Mouse (Mus musculus): ENCODE data around the gene Med28.

Med28 gene

DNA sequence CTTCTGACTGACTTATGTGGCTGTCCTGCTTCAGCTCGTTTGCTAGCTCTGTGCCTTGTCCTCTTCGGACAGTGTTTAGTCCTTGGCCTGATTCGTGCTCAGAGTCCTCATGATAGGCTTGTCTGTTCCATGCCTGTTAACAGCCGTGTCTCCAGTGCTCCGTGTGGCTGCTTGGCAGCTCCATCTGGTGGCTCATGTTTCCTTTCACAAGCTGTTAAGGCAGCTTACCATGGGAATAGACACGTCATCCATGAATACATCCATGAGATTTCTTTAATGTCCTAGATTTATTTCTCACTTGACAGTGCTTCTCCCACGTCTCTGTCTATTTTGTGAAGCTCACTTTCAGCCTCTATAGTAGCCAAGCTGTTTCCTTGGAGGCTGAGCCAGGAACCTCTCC is 10.0 kb upstream of the Med28 start:
- DNase-seq (ENCODE audit: extremely low read depth, insufficient read length, low spot score), result no peak

DNA sequence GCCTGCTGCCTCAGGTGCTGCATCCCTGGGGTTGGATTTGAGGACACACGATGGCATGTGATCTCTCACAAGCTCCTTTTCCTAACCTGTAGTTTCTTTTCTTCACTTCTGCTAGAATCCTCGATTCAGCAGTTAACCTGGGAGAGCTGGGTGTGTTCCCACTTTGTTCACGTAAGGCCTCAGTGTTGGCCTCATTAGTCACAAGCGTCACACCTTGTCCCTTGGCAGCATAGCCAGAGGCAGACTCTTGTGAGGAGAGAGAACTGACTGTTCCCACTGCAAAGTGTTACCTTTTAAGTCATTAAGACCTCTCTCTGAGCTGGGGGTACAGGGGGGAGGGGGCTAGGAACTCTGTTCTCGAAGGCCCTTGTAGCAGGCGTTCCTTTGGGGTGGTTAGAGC is 7.1 kb upstream of the Med28 start:
- no peak for DNase-seq (ENCODE audit: extremely low read depth, insufficient read length, low spot score)

DNA sequence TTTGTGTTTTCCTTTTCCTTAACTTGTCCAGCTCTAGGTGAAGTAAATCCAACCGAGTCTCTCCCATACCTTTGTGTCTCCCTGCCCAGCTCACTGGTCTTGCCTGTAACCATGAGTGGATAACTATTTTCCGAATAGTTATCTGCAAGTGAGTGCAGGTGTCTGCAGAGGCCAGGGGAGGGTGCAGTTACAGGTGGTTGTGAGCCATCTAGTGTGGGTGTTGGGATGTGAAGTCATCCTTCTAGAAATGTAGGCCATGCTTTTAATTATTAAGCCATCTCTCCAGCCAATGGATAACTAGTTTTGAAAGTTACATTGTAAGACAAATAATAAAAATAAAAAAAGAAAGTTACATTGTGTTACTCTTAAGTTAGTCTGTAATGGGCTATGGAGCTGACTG is 6.5 kb upstream of the Med28 start:
- DNase-seq (ENCODE audit: extremely low read depth, insufficient read length, low spot score), result no peak

DNA sequence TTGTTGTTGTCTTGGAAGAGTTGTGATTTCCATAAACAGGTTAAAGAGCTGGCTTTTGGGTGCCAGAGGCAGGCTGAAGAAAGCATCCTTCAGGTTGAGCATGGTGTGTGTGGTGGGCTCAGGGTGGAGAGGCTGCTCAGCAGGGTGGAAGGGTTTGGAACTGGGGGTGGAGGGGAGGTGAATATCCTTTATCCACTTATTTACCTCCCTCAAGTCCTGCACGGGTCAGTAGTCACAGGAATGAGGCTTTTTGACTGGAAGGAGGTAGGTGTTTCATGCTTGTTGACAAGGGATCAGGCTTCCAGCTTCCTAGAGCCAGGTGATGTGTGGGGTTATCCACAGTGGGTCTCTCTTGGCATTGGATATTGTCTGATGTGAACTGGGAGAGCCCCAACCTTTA is 5.4 kb upstream of the Med28 start:
- no peak for DNase-seq (ENCODE audit: extremely low read depth, insufficient read length, low spot score)

DNA sequence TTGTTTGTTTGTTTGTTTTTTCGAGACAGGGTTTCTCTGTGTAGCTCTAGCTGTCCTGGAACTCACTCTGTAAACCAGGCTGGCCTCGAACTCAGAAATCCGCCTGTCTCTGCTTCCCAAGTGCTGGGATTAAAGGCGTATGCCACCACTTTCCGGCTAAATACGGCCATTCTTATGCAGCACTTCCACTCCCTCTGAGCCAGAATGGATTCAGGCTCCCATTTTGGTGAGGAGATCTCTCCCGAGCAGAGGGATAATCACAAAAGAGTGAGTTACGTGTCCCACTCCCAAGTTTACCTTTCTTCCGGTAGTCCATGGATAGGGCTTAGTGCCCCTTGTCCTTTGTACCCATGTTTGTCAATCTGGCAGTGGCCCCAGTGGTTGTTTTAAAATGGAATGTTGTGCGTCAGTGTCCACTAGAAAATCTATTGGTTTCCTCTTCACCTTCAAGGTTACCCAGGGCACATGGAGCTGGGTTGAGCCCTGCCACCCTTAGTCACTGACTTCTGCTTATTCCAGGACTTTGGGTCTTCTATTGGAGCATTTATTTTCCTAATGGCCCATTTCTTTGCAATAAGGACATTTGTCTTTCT is 4.8 kb upstream of the Med28 start:
- DNase-seq (ENCODE audit: extremely low read depth, insufficient read length, low spot score), result no peak

DNA sequence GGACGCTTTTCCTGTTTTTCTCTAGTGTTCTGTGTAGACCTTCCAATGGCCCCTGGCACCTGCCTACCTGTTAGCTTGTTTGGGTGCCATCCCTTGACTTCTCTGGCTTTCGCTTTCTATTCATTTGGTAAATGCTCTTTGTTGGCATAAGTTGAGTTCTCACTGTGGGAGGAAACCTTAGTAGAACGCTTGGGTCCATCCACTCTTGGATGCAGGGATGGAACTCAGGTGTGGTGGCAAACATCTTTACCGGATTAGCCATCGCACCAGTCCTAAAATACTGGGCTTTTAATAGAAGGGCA is 731 bp downstream of the Med28 start:
- no peak for DNase-seq (ENCODE audit: extremely low read depth, insufficient read length, low spot score)

DNA sequence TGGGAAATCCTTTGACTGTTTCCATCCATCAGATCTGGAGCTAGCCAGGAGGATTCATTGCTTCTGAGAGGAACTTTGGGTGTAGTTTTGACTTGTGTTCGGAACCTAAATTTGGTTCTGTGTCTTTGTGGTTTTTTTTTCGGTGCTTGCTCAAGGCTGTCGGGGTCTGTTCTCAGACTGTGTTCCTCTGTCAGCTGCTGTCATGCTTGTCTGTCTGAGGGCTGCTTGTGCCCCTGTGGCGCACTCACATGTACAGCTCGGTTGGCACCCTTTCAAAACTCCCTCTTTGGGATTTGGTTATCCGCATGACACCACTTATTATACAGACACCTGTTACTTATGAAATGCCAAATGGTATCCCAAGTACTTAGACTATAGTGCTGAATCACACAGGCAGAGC is 1.6 kb downstream of the Med28 start:
- DNase-seq (ENCODE audit: extremely low read depth, insufficient read length, low spot score), result no peak

DNA sequence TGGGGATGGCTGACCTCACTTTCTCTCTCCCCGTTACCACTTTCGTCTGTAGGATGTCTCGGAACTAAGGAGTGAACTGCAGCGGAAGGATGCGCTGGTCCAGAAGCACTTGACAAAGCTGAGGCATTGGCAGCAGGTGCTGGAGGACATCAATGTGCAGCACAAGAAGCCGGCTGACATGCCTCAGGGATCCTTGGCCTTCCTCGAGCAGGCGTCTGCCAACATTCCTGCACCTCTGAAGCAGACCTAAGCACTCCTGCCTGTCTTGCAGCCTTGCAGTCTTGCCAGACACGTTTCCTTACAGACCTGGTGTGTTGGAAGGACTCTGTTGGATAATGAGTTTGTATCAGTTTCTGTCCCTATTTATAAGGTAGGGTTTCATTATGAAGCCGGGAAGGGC is 5.1 kb downstream of the Med28 start:
- DNase-seq (ENCODE audit: extremely low read depth, insufficient read length, low spot score), result no peak

DNA sequence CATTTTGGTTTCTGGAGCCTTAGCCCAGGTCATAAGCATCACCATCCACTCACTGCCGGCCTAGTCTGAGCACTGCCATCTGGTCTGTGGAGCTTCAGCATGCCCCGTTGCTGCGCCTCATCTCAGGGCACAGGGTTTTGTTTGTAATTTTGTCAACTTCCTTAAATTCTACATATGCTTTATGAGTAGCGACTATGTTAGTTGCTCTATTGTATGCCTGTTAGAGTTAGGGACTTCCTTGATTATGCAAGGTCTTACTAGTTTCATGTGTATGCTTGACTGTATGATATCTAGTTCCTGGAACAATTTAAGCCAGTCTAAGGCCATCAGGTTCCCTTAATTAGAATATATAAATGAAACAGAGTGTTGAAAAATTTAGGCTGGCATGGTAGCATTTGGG is 6.3 kb downstream of the Med28 start:
- no peak for DNase-seq (ENCODE audit: extremely low read depth, insufficient read length, low spot score)

DNA sequence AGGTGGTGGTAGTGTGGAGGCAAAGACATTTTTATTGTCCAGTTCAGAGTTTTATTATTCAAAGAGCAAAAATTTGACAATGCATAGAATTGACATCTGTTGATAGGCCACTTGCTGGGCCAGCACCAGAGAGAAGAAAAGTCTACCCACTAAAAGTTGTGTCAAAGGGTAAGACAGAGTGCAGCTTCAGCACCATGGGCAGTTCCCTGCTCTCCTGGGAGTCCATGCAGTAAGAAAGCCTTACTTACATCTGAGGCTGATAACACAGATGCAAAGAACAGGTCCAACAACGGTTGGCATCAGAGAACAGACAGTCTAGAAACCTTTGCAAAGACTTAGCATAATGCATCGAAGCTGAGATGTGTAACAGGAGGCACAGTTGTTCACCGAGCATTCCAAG is 9.7 kb downstream of the Med28 start:
- no peak for DNase-seq (ENCODE audit: extremely low read depth, insufficient read length, low spot score)

DNA sequence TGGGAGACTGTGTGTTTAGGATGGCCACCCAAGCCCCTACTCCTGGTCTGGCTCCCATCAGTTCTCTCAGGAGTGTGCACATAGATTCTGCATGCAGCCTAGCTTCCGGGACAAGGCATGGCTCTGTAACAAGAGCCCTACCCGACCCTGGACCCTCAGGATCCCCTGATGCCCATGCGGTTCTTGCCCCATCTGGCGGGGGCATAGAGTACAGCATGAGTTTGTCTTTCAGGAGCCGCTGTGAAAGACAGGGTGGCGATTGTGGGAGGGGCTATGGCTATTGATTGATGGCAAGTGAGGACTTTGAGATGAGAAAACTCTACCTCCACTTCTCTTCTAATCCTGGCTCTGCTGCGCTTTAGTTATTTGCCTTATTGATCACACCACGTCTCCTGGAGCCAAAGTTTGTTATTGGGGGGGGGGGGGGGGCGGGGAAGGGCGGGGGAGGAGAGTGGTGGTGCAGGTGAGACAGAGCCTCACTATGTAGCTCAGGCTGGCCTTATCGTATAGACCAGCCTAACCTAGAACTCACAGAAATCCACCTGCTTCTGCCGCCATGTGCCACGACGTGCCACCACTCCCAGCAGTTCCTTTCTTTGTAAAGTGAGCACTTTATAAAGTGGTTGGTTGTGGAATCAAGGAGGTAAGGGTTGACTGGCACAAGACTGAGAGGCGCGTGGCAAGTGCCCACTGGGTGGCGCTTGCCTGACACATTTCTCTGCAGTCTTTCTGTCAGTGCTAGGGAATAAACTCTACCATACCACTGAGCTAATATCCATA is 14.5 kb downstream of the Med28 start:
- DNase-seq (ENCODE audit: extremely low read depth, insufficient read length, low spot score), result no peak

DNA sequence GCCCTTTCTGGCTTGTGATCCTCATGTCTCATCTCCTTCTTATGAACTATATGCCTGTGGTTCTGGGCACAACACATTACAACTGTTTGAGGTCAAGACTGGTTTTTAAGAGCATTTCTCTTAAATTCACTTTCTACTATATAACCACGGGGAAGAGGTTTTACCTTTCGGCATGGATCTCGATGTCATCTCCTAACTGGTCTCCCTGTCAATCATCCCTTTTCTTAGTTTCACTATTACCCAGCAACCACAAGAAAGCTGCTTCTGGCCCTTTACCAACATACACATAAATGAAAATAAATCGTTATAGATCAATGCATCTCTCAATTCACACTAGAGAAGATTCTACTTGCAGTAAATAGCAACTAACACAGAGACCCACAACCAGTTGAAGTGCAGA is 15.1 kb downstream of the Med28 start:
- DNase-seq (ENCODE audit: extremely low read depth, insufficient read length, low spot score), result no peak

DNA sequence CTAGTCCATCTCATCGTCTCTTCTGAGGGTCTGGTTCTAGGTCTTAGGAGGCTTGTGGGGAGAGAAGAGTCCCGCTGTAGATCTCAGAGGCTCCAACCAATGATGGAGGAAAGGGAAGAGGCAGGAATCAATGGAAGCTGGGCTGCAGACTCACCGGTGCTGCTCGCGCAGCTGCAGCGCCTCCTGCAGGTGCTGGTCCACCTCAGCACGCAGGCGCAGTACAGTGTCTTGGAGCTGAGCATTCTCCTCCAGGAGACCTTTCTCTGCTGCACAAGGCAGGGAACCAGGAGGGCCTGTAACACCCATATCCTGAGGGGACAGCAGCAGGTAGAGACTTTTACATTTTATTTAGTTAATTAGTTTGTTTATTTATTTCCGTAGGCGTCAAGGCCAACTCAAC is 19.5 kb downstream of the Med28 start:
- DNase-seq (ENCODE audit: extremely low read depth, insufficient read length, low spot score), result no peak

DNA sequence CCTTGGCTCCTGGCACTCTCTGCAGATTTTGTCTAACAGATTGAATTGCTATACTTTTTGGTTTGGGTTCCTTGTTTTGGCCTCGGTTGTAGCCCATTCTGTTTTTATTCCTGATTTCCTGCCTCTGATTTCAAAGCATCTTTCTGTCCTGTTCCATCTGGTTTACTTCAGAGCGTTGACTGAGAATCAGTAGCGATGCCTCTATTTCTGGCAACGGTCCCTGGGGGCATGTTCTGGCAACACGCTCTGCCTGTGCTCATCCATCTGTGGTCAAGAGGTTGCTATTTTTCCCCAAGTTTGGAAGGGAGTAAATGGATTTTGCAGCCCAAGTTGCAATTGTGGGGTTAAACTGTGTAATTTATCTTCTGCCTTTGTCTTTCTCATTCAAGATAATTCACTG is 23.3 kb downstream of the Med28 start:
- DNase-seq (ENCODE audit: extremely low read depth, insufficient read length, low spot score), result no peak

DNA sequence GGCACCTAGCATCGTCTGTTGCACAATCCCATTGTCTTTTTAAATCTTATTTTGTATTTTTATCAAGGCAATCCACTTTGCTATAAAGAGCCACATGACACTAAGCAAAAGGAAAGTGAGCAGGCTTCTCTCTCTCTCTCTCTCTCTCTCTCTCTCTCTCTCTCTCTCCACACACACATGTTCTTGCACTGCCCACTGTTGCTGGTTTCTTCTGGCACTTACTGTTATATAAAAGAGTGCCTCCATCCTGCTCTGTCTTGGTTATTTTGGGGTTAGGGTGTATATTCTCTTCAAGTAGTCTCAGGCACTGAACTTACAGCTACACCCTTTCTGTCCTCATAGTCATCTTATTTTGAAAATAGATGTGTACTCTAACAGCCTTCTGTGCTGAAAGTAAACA is 29.6 kb downstream of the Med28 start:
- DNase-seq (ENCODE audit: extremely low read depth, insufficient read length, low spot score), result no peak

DNA sequence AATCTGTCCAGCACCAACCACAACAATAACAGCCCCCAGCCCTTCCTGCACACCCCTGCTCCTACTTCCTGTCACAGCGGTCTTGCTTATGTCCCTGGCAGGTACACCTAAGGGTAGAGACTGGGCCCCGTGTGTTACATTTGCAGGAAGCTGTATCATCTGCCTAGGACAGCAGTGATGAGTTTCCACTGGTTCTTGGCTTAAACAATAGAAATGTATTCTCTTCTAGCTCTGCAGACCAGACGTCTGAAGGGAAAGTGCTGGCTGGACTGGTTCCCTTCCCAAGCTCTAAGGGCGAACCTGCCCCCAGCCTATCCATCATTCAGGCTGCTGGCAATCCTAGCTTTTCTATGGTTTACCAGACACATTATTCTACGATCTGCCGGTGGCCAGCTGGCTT is 44.0 kb downstream of the Med28 start:
- no peak for DNase-seq (ENCODE audit: extremely low read depth, insufficient read length, low spot score)

DNA sequence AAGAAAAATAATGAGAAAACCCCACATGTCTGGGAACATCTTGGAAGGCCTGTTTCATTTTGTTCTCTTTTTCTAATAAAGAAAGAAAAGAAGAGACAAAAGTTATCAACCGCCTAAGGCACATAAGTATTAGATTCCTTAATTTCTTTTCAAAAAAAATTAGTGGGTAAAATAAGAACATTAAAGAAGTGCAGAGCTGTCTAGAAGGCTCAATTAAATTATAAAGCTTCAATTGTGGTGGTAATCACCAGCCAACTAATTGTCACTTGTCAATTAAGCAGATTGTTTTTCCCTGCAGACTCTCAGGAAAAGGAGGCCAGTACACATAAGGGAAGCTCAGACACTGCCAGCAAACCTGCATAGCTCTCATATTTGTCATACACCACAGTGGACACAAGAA is 45.8 kb downstream of the Med28 start:
- no peak for DNase-seq (ENCODE audit: extremely low read depth, insufficient read length, low spot score)

DNA sequence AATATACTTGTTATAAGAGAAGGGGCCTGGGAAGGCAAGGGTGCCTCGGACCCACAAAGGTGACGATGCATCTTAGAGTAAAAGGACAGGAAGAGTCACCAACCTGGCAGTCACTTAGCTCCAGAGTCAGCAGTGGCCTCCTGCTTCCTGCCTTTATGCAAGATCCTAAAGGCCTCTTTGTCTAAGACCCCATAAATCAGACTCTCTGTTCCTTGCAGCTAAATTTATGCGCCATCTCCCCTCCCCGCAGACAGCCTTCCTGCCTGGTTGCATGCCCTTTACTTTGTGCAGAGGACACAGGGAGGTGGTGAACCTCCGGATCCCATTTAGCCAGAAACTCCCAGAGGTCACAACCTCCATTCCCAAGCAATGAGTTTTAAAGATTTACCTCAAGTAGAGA is 52.8 kb downstream of the Med28 start:
- no peak for DNase-seq (ENCODE audit: extremely low read depth, insufficient read length, low spot score)

DNA sequence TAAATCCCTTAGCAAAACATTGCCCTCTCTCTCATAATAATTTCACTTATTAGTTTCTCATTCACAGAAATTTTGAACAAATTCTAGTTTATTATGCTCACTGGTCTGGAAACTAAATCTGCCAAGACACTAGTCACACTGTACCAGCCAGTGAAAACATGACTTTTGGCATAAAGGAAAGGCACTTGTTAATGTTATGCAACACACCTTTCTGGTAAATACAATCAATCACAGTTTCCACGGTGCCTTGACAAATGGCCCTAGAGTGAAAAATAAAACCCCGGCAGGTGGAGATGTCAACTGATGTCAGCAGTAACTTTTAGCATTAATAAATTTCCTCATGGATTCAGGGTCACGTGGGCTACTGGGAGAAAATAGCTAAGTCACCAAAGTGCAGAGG is 56.7 kb downstream of the Med28 start:
- no peak for DNase-seq (ENCODE audit: extremely low read depth, insufficient read length, low spot score)

DNA sequence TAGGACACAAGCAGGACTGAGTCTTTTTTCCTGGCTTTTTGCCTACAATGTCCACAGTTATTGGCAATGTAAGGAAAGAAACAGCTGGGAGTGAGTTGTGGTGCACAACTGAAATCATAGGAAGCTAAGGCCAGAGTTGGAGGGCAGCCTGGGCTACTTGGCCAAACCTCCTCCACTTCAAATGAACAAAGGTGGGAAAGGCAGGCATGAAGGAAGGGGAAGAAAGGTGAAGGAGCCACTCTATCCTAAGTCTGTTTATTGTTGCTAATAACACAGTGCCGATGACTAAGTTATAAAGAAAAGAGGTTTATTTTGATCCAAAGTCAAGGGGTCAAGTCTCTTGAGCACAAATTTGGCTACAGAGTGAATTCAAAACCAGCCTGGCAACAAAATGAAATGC is 57.3 kb downstream of the Med28 start:
- DNase-seq (ENCODE audit: extremely low read depth, insufficient read length, low spot score), result no peak

All from 3134 (cell line).